Comparison of ENCODE assay signal across 29 mouse cellular contexts in the genomic region with DNA sequence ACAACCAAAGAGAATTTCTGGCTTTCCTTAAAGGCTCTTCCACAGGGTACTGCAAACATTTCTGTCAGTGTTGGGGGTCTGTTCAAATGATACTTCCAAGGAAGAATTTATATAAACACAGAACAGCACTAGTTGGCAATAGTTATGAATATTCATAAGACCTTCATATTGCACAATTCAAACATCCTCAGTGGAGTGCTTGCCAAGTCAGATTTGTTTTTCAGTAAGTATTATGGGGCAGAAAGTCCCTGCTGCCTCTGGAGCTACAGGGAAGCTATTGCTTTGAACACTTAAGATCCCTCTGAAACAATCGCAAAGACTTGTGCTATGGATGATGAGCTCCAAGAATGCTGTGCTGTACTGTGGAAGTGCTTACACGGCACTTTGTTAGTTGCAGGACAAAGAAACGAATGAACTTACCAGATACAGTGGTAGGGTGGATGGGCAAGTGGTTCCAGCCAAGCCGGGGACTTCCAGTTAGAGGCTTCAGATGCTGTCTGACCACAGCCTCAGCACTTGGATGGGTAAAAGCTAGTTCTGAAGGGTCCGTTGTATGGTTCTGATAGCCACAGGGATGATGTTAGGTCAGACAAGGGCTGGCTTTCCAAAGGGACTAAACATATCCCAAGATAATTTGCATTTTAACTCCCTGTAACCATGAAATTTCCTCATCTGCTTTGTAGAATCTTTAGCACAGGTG. TPM values are rescaled to one million over a fixed set of nuclear protein-coding genes. Genes with fewer than 3 reads are reported as not detected.
DNase-seq lines count a peak whose midpoint lies in the region; ATAC-seq and TF ChIP-seq lines count a peak whose summit lies in the region.
"Had no signal": no experiment of that assay in that cellular context is flagged by ENCODE, and none has a peak within 500 bp of the region (broad histone marks: within the 10 kb centered on the region; RNA-seq: fewer than 3 reads in every experiment).

No protein-coding gene starts in this region.

- peak; percentile 32; the same call in 1 of the 2 replicates for ATAC-seq in lung, embryonic 16.5 days (ENCODE audit: low read depth)
- ATAC-seq in midbrain, embryonic 11.5 days (ENCODE audit: low FRiP score): no peak
- no peak for ATAC-seq in midbrain, embryonic 16.5 days
- ATAC-seq: CD4-positive, CD25-positive, alpha-beta regulatory T cell, adult 4 months; forebrain, embryonic 14.5 days; forebrain, postnatal 0 days; Patski had no signal

- no peak for TF ChIP-seq CTCF in lung, adult 2 months (IDR thresholded peaks at IDR 0.05; ENCODE audit: insufficient read depth, low read length)

- DNase-seq in lung, adult 2 months: no peak
- DNase-seq in midbrain, embryonic 11.5 days (ENCODE audit: low spot score, missing footprints): peak; percentile 54
- DNase-seq in adipocyte (ENCODE audit: low spot score): peak; percentile 87
- DNase-seq in thymus, postnatal 0 days (ENCODE audit: low spot score): no peak
- DNase-seq in cerebellum, adult 18-20 months: no peak
- DNase-seq: adrenal gland, adult 2 months; adrenal gland, postnatal 14 days; cerebellum, adult 11-12 months; cerebellum, adult 9-10 months; cerebellum, postnatal 14 days; forebrain, postnatal 0 days; gastrocnemius, postnatal 25 days; heart, adult 2 months; heart, postnatal 14 days had no signal

- no peak overlapping the region for H3K4me3 ChIP-seq in lung, embryonic 16.5 days (ENCODE audit: low read length)
- no peak overlapping the region for H3K4me3 ChIP-seq in lung, adult 2 months (replicated peaks; ENCODE audit: extremely low read depth, low read depth, low read length)
- H3K4me3 ChIP-seq in midbrain, embryonic 11.5 days (ENCODE audit: low read depth, low read length): no peak overlapping the region
- H3K4me3 ChIP-seq in midbrain, embryonic 16.5 days (ENCODE audit: low read depth, low read length): no peak overlapping the region
- H3K4me3 ChIP-seq: embryonic facial prominence, embryonic 12.5 days; embryonic facial prominence, embryonic 15.5 days; heart, adult 2 months; heart, embryonic 10.5 days; heart, embryonic 13.5 days; hindbrain, embryonic 12.5 days; hindbrain, embryonic 15.5 days had no signal

- H3K4me2 ChIP-seq in lung, embryonic 16.5 days (ENCODE audit: low read depth, low read length): no peak overlapping the region
- H3K4me2 ChIP-seq in midbrain, embryonic 11.5 days: no peak overlapping the region
- no peak overlapping the region for H3K4me2 ChIP-seq in midbrain, embryonic 16.5 days (ENCODE audit: low read length)
- H3K4me2 ChIP-seq: embryonic facial prominence, embryonic 12.5 days; embryonic facial prominence, embryonic 15.5 days; heart, embryonic 13.5 days; hindbrain, embryonic 12.5 days; hindbrain, embryonic 15.5 days had no signal

- no peaks in the 10 kb centered on the region for H3K36me3 ChIP-seq in lung, embryonic 16.5 days (ENCODE audit: control insufficient read depth, insufficient read depth, low read length)
- H3K36me3 ChIP-seq in midbrain, embryonic 11.5 days (ENCODE audit: control insufficient read depth, insufficient read depth, low read length): no peaks in the 10 kb centered on the region
- no peaks in the 10 kb centered on the region for H3K36me3 ChIP-seq in midbrain, embryonic 16.5 days (ENCODE audit: control insufficient read depth, insufficient read depth, low read length)
- H3K36me3 ChIP-seq: embryonic facial prominence, embryonic 12.5 days; embryonic facial prominence, embryonic 15.5 days; heart, embryonic 10.5 days; heart, embryonic 13.5 days; hindbrain, embryonic 12.5 days; hindbrain, embryonic 15.5 days had no signal

- H3K27ac ChIP-seq in lung, embryonic 16.5 days (ENCODE audit: low read length): no peak overlapping the region
- no peak overlapping the region for H3K27ac ChIP-seq in midbrain, embryonic 11.5 days (ENCODE audit: low read depth, low read length)
- H3K27ac ChIP-seq in midbrain, embryonic 16.5 days (ENCODE audit: low read length): no peak overlapping the region
- H3K27ac ChIP-seq: embryonic facial prominence, embryonic 12.5 days; embryonic facial prominence, embryonic 15.5 days; heart, adult 2 months; heart, embryonic 10.5 days; heart, embryonic 13.5 days; hindbrain, embryonic 12.5 days; hindbrain, embryonic 15.5 days had no signal

- H3K27me3 ChIP-seq in lung, embryonic 16.5 days (ENCODE audit: control insufficient read depth, insufficient read depth, low read depth, low read length): no peaks in the 10 kb centered on the region
- peaks cover 5% of the 10 kb centered on the region; the same call in 1 of the 2 replicates for H3K27me3 ChIP-seq in midbrain, embryonic 11.5 days (ENCODE audit: control insufficient read depth, insufficient read depth, low read length)
- H3K27me3 ChIP-seq in midbrain, embryonic 16.5 days (ENCODE audit: control insufficient read depth, insufficient read depth, low read depth, low read length): peaks cover 3% of the 10 kb centered on the region; the same call in 1 of the 2 replicates
- H3K27me3 ChIP-seq: embryonic facial prominence, embryonic 15.5 days had no signal

- no peaks in the 10 kb centered on the region for H3K9me3 ChIP-seq in lung, embryonic 16.5 days (ENCODE audit: control insufficient read depth, low read length)
- H3K9me3 ChIP-seq in midbrain, embryonic 11.5 days (ENCODE audit: control insufficient read depth, low read length): no peaks in the 10 kb centered on the region
- H3K9me3 ChIP-seq in midbrain, embryonic 16.5 days (replicated peaks; ENCODE audit: control insufficient read depth, low read length, poor library complexity, severe bottlenecking): no peaks in the 10 kb centered on the region
- H3K9me3 ChIP-seq: embryonic facial prominence, embryonic 12.5 days; embryonic facial prominence, embryonic 15.5 days; heart, embryonic 10.5 days; heart, embryonic 13.5 days; hindbrain, embryonic 12.5 days; hindbrain, embryonic 15.5 days had no signal

- H3K9ac ChIP-seq in lung, embryonic 16.5 days (ENCODE audit: low read length): no peak overlapping the region
- no peak overlapping the region for H3K9ac ChIP-seq in midbrain, embryonic 11.5 days (ENCODE audit: low read length)
- no peak overlapping the region for H3K9ac ChIP-seq in midbrain, embryonic 16.5 days (ENCODE audit: low read depth, low read length)
- H3K9ac ChIP-seq: embryonic facial prominence, embryonic 12.5 days; embryonic facial prominence, embryonic 15.5 days; forebrain, postnatal 0 days; heart, embryonic 13.5 days; hindbrain, embryonic 12.5 days; hindbrain, embryonic 15.5 days had no signal

- H3K4me1 ChIP-seq in lung, embryonic 16.5 days (replicated peaks; ENCODE audit: control insufficient read depth, insufficient read depth, low read length): peaks cover 9% of the 10 kb centered on the region
- 0 out of 2 replicates have a peak, but pooled peaks cover 3% of the 10 kb centered on the region for H3K4me1 ChIP-seq in lung, adult 2 months (ENCODE audit: control insufficient read depth, insufficient read depth, low read length)
- peaks cover 8% of the 10 kb centered on the region for H3K4me1 ChIP-seq in midbrain, embryonic 11.5 days (ENCODE audit: control insufficient read depth, insufficient read depth, low read length)
- peaks cover 2% of the 10 kb centered on the region; the same call in 1 of the 2 replicates for H3K4me1 ChIP-seq in midbrain, embryonic 16.5 days (ENCODE audit: control insufficient read depth, insufficient read depth, low read length)

- no peak for TF ChIP-seq POLR2A in lung, adult 2 months (IDR thresholded peaks at IDR 0.05; ENCODE audit: borderline replicate concordance, extremely low read depth, low read depth, low read length)

- WGBS in lung, embryonic 16.5 days: 57% methylated on average over 5 of the region's 5 CpGs
- WGBS in lung, adult 2 months: 64% methylated on average over 5 of the region's 5 CpGs
- 89% methylated on average over 5 of the region's 5 CpGs for WGBS in midbrain, embryonic 11.5 days
- WGBS in midbrain, embryonic 16.5 days: 75% methylated on average over 5 of the region's 5 CpGs

RNA-seq across cellular contexts. Expression of gene Hrasls5, which starts 4.0 kb away (rescaled TPM):
- 0.20 TPM in 2 replicates for polyA plus RNA-seq in lung, embryonic 16.5 days (2015; fragmentation: Nextera tagmentation; extraction: Ambion mirVana)
- 0.15 and 0.40 TPM in 2 replicates for polyA plus RNA-seq in lung, adult 2 months (2012; rRNA removed)
- not detected in 2 replicates for polyA plus RNA-seq in midbrain, embryonic 11.5 days (2014; fragmentation: Nextera tagmentation; extraction: Ambion mirVana)
- polyA plus RNA-seq in midbrain, embryonic 16.5 days (2015; fragmentation: Nextera tagmentation; extraction: Ambion mirVana): not detected in 2 replicates
- polyA plus RNA-seq in thymus, postnatal 0 days (2015; fragmentation: Nextera tagmentation; extraction: Ambion mirVana): 0.13 and 0.17 TPM in 2 replicates
- polyA plus RNA-seq: adrenal gland, adult 2 months; C2C12; CD4-positive, CD25-positive, alpha-beta regulatory T cell, adult 4 months; embryonic facial prominence, embryonic 12.5 days; forebrain, embryonic 11.5 days; forebrain, embryonic 14.5 days; heart, embryonic 10.5 days; heart, embryonic 13.5 days; heart, embryonic 16.5 days; hindbrain, embryonic 12.5 days; hindbrain, embryonic 15.5 days; intestine, embryonic 14.5 days; Patski had no signal

RNA-seq across cellular contexts. Expression of gene Lgals12, which starts 9.4 kb away (rescaled TPM):
- polyA plus RNA-seq in lung, embryonic 16.5 days (2015; fragmentation: Nextera tagmentation; extraction: Ambion mirVana): 2.1 and 2.2 TPM in 2 replicates
- 3.2 and 6.0 TPM in 2 replicates for polyA plus RNA-seq in lung, adult 2 months (2012; rRNA removed)
- polyA plus RNA-seq in midbrain, embryonic 11.5 days (2014; fragmentation: Nextera tagmentation; extraction: Ambion mirVana): not detected in 2 replicates
- 0.17 and 0.26 TPM in 2 replicates for polyA plus RNA-seq in midbrain, embryonic 16.5 days (2015; fragmentation: Nextera tagmentation; extraction: Ambion mirVana)
- 0.12 and 0.26 TPM in 2 replicates for polyA plus RNA-seq in thymus, postnatal 0 days (2015; fragmentation: Nextera tagmentation; extraction: Ambion mirVana)
- polyA plus RNA-seq: C2C12; CD4-positive, CD25-positive, alpha-beta regulatory T cell, adult 4 months; Patski had no signal

RNA-seq across cellular contexts. Expression of gene Pla2g16, which starts 59.1 kb away (rescaled TPM):
- polyA plus RNA-seq in lung, embryonic 16.5 days (2015; fragmentation: Nextera tagmentation; extraction: Ambion mirVana): 17.1 and 18.0 TPM in 2 replicates
- polyA plus RNA-seq in lung, adult 2 months (2012; rRNA removed): 15.1 and 19.0 TPM in 2 replicates
- 2.3 and 3.2 TPM in 2 replicates for polyA plus RNA-seq in midbrain, embryonic 11.5 days (2014; fragmentation: Nextera tagmentation; extraction: Ambion mirVana)
- polyA plus RNA-seq in midbrain, embryonic 16.5 days (2015; fragmentation: Nextera tagmentation; extraction: Ambion mirVana): 2.2 and 3.1 TPM in 2 replicates
- 27.1 and 28.4 TPM in 2 replicates for polyA plus RNA-seq in thymus, postnatal 0 days (2015; fragmentation: Nextera tagmentation; extraction: Ambion mirVana)

Comparison
In these comparisons a context has a peak if more than half of its experiments do, and no peak if none do; other contexts are left out.
1. DNase-seq: peak in midbrain, embryonic 11.5 days (single experiment) and adipocyte (single experiment); none in lung, adult 2 months (single experiment), thymus, postnatal 0 days (single experiment) and cerebellum, adult 18-20 months (0 of 2).